Comparison of ENCODE assay signal across 16 mouse cellular contexts in genomic region chr7:143057023-143057422, GRCm38 (mm10). TPM values are rescaled to one million over a fixed set of nuclear protein-coding genes. Genes with fewer than 3 reads are reported as not detected.
DNase-seq lines count a peak whose midpoint lies in the region; ATAC-seq and TF ChIP-seq lines count a peak whose summit lies in the region.
"Had no signal": no experiment of that assay in that cellular context is flagged by ENCODE, and none has a peak within 500 bp of the region (broad histone marks: within the 10 kb centered on the region; RNA-seq: fewer than 3 reads in every experiment).

No protein-coding gene starts in this region.

- peaks cover 82% of the 10 kb centered on the region for H3K79me2 ChIP-seq in macrophage (ENCODE audit: inconsistent target)

- no peak for TF ChIP-seq EP300 in heart, postnatal 0 days (IDR thresholded peaks at IDR 0.05; ENCODE audit: low read depth)

- no peak for ATAC-seq in limb, embryonic 12.5 days (ENCODE audit: insufficient number of reproducible peaks, insufficient read depth, low FRiP score, low TSS enrichment, low read depth)
- no peak for ATAC-seq in heart, postnatal 0 days (ENCODE audit: insufficient read depth, low read depth)
- no peak for ATAC-seq in hindbrain, embryonic 12.5 days (ENCODE audit: low FRiP score)
- ATAC-seq: Patski had no signal

- H3K9ac ChIP-seq in limb, embryonic 12.5 days (replicated peaks): no peak overlapping the region
- 0 out of 2 replicates have a peak overlapping the region, but pooled peaks have one; percentile 5 for H3K9ac ChIP-seq in heart, postnatal 0 days (replicated peaks; ENCODE audit: low read depth, low read length)
- no peak overlapping the region for H3K9ac ChIP-seq in hindbrain, embryonic 12.5 days
- H3K9ac ChIP-seq: midbrain, embryonic 12.5 days had no signal

- no peaks in the 10 kb centered on the region for H3K9me3 ChIP-seq in limb, embryonic 12.5 days
- H3K9me3 ChIP-seq in limb, embryonic 10.5 days (replicated peaks): no peaks in the 10 kb centered on the region
- H3K9me3 ChIP-seq in heart, postnatal 0 days (replicated peaks; ENCODE audit: control insufficient read depth, low read length): no peaks in the 10 kb centered on the region
- H3K9me3 ChIP-seq in hindbrain, embryonic 12.5 days (replicated peaks): no peaks in the 10 kb centered on the region
- H3K9me3 ChIP-seq: hindbrain, embryonic 10.5 days; midbrain, embryonic 12.5 days had no signal

- TF ChIP-seq CTCF in heart, postnatal 0 days (IDR thresholded peaks at IDR 0.05; ENCODE audit: low read depth): no peak

- peaks cover 61% of the 10 kb centered on the region for H3K36me3 ChIP-seq in limb, embryonic 12.5 days
- peaks cover 71% of the 10 kb centered on the region for H3K36me3 ChIP-seq in limb, embryonic 10.5 days
- peaks cover 25% of the 10 kb centered on the region for H3K36me3 ChIP-seq in heart, postnatal 0 days (replicated peaks; ENCODE audit: control insufficient read depth, insufficient read depth, low read length)
- H3K36me3 ChIP-seq in macrophage (ENCODE audit: inconsistent target): no peaks in the 10 kb centered on the region
- peaks cover 8% of the 10 kb centered on the region for H3K36me3 ChIP-seq in hindbrain, embryonic 12.5 days

- peak; percentile 92 for DNase-seq in heart, adult 11 months
- DNase-seq in heart, postnatal 10 days: no peak
- no peak for DNase-seq in limb, embryonic 10.5 days (ENCODE audit: low spot score)
- DNase-seq in heart, postnatal 0 days (ENCODE audit: low spot score): no peak
- DNase-seq in thymus, postnatal 14 days: no peak
- DNase-seq: adrenal gland, postnatal 25 days; B cell, adult 2 months; cerebellum, adult 8-10 months; spleen, adult 18-20 months had no signal

- WGBS in limb, embryonic 12.5 days: 86% methylated on average over 5 of the region's 5 CpGs
- WGBS in limb, embryonic 10.5 days: 88% methylated on average over 5 of the region's 5 CpGs
- WGBS in heart, postnatal 0 days: 59% methylated on average over 5 of the region's 5 CpGs
- 63% methylated on average over 5 of the region's 5 CpGs for WGBS in macrophage (ENCODE audit: missing documents)
- WGBS in hindbrain, embryonic 12.5 days: 94% methylated on average over 5 of the region's 5 CpGs

- peaks cover 54% of the 10 kb centered on the region for H3K4me1 ChIP-seq in limb, embryonic 12.5 days (replicated peaks)
- peaks cover 64% of the 10 kb centered on the region for H3K4me1 ChIP-seq in limb, embryonic 10.5 days
- H3K4me1 ChIP-seq in heart, postnatal 0 days (ENCODE audit: control insufficient read depth, insufficient read depth): peaks cover 62% of the 10 kb centered on the region
- H3K4me1 ChIP-seq in hindbrain, embryonic 12.5 days: peaks cover 44% of the 10 kb centered on the region

- H3K4me3 ChIP-seq in limb, embryonic 12.5 days (replicated peaks): no peak overlapping the region
- H3K4me3 ChIP-seq in limb, embryonic 10.5 days: no peak overlapping the region
- 0 out of 2 replicates have a peak overlapping the region, but pooled peaks have one; percentile 0 for H3K4me3 ChIP-seq in heart, postnatal 0 days (ENCODE audit: low read depth, low read length)
- no peak overlapping the region for H3K4me3 ChIP-seq in macrophage (ENCODE audit: inconsistent target)
- no peak overlapping the region for H3K4me3 ChIP-seq in hindbrain, embryonic 12.5 days
- H3K4me3 ChIP-seq: hindbrain, embryonic 10.5 days; midbrain, embryonic 12.5 days had no signal

- intact Hi-C loops in heart, postnatal 10 days (cut with DNase I): no loop called here

- H3K27me3 ChIP-seq in limb, embryonic 12.5 days: no peaks in the 10 kb centered on the region
- no peaks in the 10 kb centered on the region for H3K27me3 ChIP-seq in limb, embryonic 10.5 days (ENCODE audit: low read depth, poor library complexity, severe bottlenecking)
- H3K27me3 ChIP-seq in heart, postnatal 0 days (ENCODE audit: control insufficient read depth, insufficient read depth, low read length): no peaks in the 10 kb centered on the region
- H3K27me3 ChIP-seq in hindbrain, embryonic 12.5 days: no peaks in the 10 kb centered on the region
- H3K27me3 ChIP-seq: midbrain, embryonic 12.5 days; Patski had no signal

- 0 out of 2 replicates have a peak overlapping the region, but pooled peaks have one; percentile 24 for H3K27ac ChIP-seq in limb, embryonic 12.5 days
- no peak overlapping the region for H3K27ac ChIP-seq in limb, embryonic 10.5 days
- H3K27ac ChIP-seq in heart, postnatal 0 days (ENCODE audit: low read depth): peak overlapping the region; percentile 99
- H3K27ac ChIP-seq in macrophage: peak overlapping the region; percentile 86
- H3K27ac ChIP-seq in hindbrain, embryonic 12.5 days: no peak overlapping the region
- H3K27ac ChIP-seq: midbrain, embryonic 12.5 days had no signal

- H3K4me2 ChIP-seq in limb, embryonic 12.5 days: no peak overlapping the region
- H3K4me2 ChIP-seq in heart, postnatal 0 days (ENCODE audit: low read depth, low read length): peak overlapping the region; percentile 97
- H3K4me2 ChIP-seq in hindbrain, embryonic 12.5 days (replicated peaks): no peak overlapping the region
- H3K4me2 ChIP-seq: midbrain, embryonic 12.5 days had no signal

RNA-seq across cellular contexts. Expression of gene Cd81, which starts 4.5 kb away (rescaled TPM):
- 100 to 1,000 TPM; 630 to 639 TPM for total RNA-seq in heart, postnatal 10 days (2021)
- 331 and 337 TPM in 2 replicates for polyA plus RNA-seq in limb, embryonic 12.5 days (2016; fragmentation: Nextera tagmentation; extraction: Ambion mirVana)
- 267 and 310 TPM in 2 replicates for polyA plus RNA-seq in limb, embryonic 10.5 days (2016; fragmentation: Nextera tagmentation; extraction: Ambion mirVana)
- total RNA-seq in heart, postnatal 0 days (2014; rRNA removed; ENCODE audit: low replicate concordance): 1,221 and 1,316 TPM in 2 replicates
- polyA plus RNA-seq in heart, postnatal 0 days (2015; fragmentation: Nextera tagmentation; extraction: Ambion mirVana): 793 and 811 TPM in 2 replicates
- 100 to 1,000 TPM in 1 of 26 experiments, 10 to 100 TPM in 25; 16.9 to 122 (median 35.5) TPM for total RNA-seq in macrophage (2018; cell fraction: chromatin; rRNA removed)
- 100 to 1,000 TPM; 101 to 168 (median 133) TPM for total RNA-seq in macrophage (2018; cell fraction: cytosol; rRNA removed)
- 100 to 1,000 TPM in 16 of 26 experiments, 10 to 100 TPM in 10; 64.2 to 209 (median 121) TPM for total RNA-seq in macrophage (2018; cell fraction: nucleus; rRNA removed)
- polyA plus RNA-seq in macrophage (2018): 105 to 150 TPM (median 143 TPM) in 3 replicates
- polyA plus RNA-seq in hindbrain, embryonic 12.5 days (2016; fragmentation: Nextera tagmentation; extraction: Ambion mirVana): 251 and 261 TPM in 2 replicates

RNA-seq across cellular contexts. Expression of gene Tssc4, which starts 12.0 kb away (rescaled TPM):
- 10 to 100 TPM; 24.9 to 26.3 TPM for total RNA-seq in heart, postnatal 10 days (2021)
- 116 and 121 TPM in 2 replicates for polyA plus RNA-seq in limb, embryonic 12.5 days (2016; fragmentation: Nextera tagmentation; extraction: Ambion mirVana)
- 145 and 157 TPM in 2 replicates for polyA plus RNA-seq in limb, embryonic 10.5 days (2016; fragmentation: Nextera tagmentation; extraction: Ambion mirVana)
- total RNA-seq in heart, postnatal 0 days (2014; rRNA removed; ENCODE audit: low replicate concordance): 61.9 and 71.7 TPM in 2 replicates
- 33.7 and 34.0 TPM in 2 replicates for polyA plus RNA-seq in heart, postnatal 0 days (2015; fragmentation: Nextera tagmentation; extraction: Ambion mirVana)
- total RNA-seq in macrophage (2018; cell fraction: chromatin; rRNA removed): 10 to 100 TPM in 16 of 26 experiments, 1 to 10 TPM in 10; 3.8 to 29.1 (median 11.1) TPM
- total RNA-seq in macrophage (2018; cell fraction: cytosol; rRNA removed): 10 to 100 TPM in 22 of 26 experiments, 1 to 10 TPM in 4; 6.4 to 19.3 (median 16.0) TPM
- total RNA-seq in macrophage (2018; cell fraction: nucleus; rRNA removed): 10 to 100 TPM in 23 of 26 experiments, 1 to 10 TPM in 3; 5.4 to 31.7 (median 18.3) TPM
- 11.1 to 20.1 TPM (median 14.3 TPM) in 3 replicates for polyA plus RNA-seq in macrophage (2018)
- 83.3 and 88.7 TPM in 2 replicates for polyA plus RNA-seq in hindbrain, embryonic 12.5 days (2016; fragmentation: Nextera tagmentation; extraction: Ambion mirVana)

RNA-seq across cellular contexts. Expression of gene Trpm5, which starts 37.4 kb away (rescaled TPM):
- total RNA-seq in heart, postnatal 10 days (2021): under 1 TPM; 0.43 to 0.62 TPM
- polyA plus RNA-seq in limb, embryonic 12.5 days (2016; fragmentation: Nextera tagmentation; extraction: Ambion mirVana): 6.2 and 8.8 TPM in 2 replicates
- polyA plus RNA-seq in limb, embryonic 10.5 days (2016; fragmentation: Nextera tagmentation; extraction: Ambion mirVana): 0.88 and 1.9 TPM in 2 replicates
- total RNA-seq in heart, postnatal 0 days (2014; rRNA removed; ENCODE audit: low replicate concordance): 0.61 and 2.1 TPM in 2 replicates
- polyA plus RNA-seq in heart, postnatal 0 days (2015; fragmentation: Nextera tagmentation; extraction: Ambion mirVana): 0.70 and 1.6 TPM in 2 replicates
- total RNA-seq in macrophage (2018; cell fraction: chromatin; rRNA removed): under 1 TPM in 1 of 26 experiments, not detected in 25; 0.35 TPM
- total RNA-seq in macrophage (2018; cell fraction: cytosol; rRNA removed): not detected
- total RNA-seq in macrophage (2018; cell fraction: nucleus; rRNA removed): not detected
- polyA plus RNA-seq in macrophage (2018): not detected in 3 replicates
- polyA plus RNA-seq in hindbrain, embryonic 12.5 days (2016; fragmentation: Nextera tagmentation; extraction: Ambion mirVana): 3.1 and 3.4 TPM in 2 replicates
- total RNA-seq: left cerebral cortex, postnatal 25 days had no signal

RNA-seq across cellular contexts. Expression of gene Kcnq1, which starts 49.1 kb away (rescaled TPM):
- 10 to 100 TPM; 40.9 to 42.0 TPM for total RNA-seq in heart, postnatal 10 days (2021)
- polyA plus RNA-seq in limb, embryonic 12.5 days (2016; fragmentation: Nextera tagmentation; extraction: Ambion mirVana): 0.94 and 1.8 TPM in 2 replicates
- polyA plus RNA-seq in limb, embryonic 10.5 days (2016; fragmentation: Nextera tagmentation; extraction: Ambion mirVana): 0.94 and 1.0 TPM in 2 replicates
- 73.3 and 75.9 TPM in 2 replicates for total RNA-seq in heart, postnatal 0 days (2014; rRNA removed; ENCODE audit: low replicate concordance)
- polyA plus RNA-seq in heart, postnatal 0 days (2015; fragmentation: Nextera tagmentation; extraction: Ambion mirVana): 36.4 and 37.2 TPM in 2 replicates
- 1 to 10 TPM in 4 of 26 experiments, under 1 TPM in 7, not detected in 15; 0.31 to 4.2 (median 0.82) TPM for total RNA-seq in macrophage (2018; cell fraction: chromatin; rRNA removed)
- total RNA-seq in macrophage (2018; cell fraction: cytosol; rRNA removed): under 1 TPM in 24 of 26 experiments, not detected in 2; 0.03 to 0.24 (median 0.09) TPM
- 1 to 10 TPM in 1 of 26 experiments, under 1 TPM in 4, not detected in 21; 0.15 to 1.2 (median 0.67) TPM for total RNA-seq in macrophage (2018; cell fraction: nucleus; rRNA removed)
- 0.07 to 0.32 TPM in 2 of 3 replicates, not detected in the other for polyA plus RNA-seq in macrophage (2018)
- 1.0 and 2.0 TPM in 2 replicates for polyA plus RNA-seq in hindbrain, embryonic 12.5 days (2016; fragmentation: Nextera tagmentation; extraction: Ambion mirVana)

RNA-seq across cellular contexts. Expression of gene Tspan32, which starts 52.2 kb away (rescaled TPM):
- 1 to 10 TPM in 1 of 2 experiments, under 1 TPM in 1; 0.81 to 1.2 TPM for total RNA-seq in heart, postnatal 10 days (2021)
- polyA plus RNA-seq in limb, embryonic 12.5 days (2016; fragmentation: Nextera tagmentation; extraction: Ambion mirVana): 2.2 and 2.8 TPM in 2 replicates
- 5.5 TPM in 2 replicates for polyA plus RNA-seq in limb, embryonic 10.5 days (2016; fragmentation: Nextera tagmentation; extraction: Ambion mirVana)
- 0.46 and 0.50 TPM in 2 replicates for total RNA-seq in heart, postnatal 0 days (2014; rRNA removed; ENCODE audit: low replicate concordance)
- 1.1 and 1.7 TPM in 2 replicates for polyA plus RNA-seq in heart, postnatal 0 days (2015; fragmentation: Nextera tagmentation; extraction: Ambion mirVana)
- total RNA-seq in macrophage (2018; cell fraction: chromatin; rRNA removed): 10 to 100 TPM in 22 of 26 experiments, 1 to 10 TPM in 4; 3.4 to 54.6 (median 29.8) TPM
- 10 to 100 TPM; 10.3 to 29.2 (median 21.3) TPM for total RNA-seq in macrophage (2018; cell fraction: cytosol; rRNA removed)
- total RNA-seq in macrophage (2018; cell fraction: nucleus; rRNA removed): 10 to 100 TPM in 24 of 26 experiments, 1 to 10 TPM in 2; 8.3 to 55.5 (median 26.9) TPM
- 12.2 to 22.1 TPM (median 14.6 TPM) in 3 replicates for polyA plus RNA-seq in macrophage (2018)
- 2.2 and 2.8 TPM in 2 replicates for polyA plus RNA-seq in hindbrain, embryonic 12.5 days (2016; fragmentation: Nextera tagmentation; extraction: Ambion mirVana)

Comparison
In these comparisons a context has a peak if more than half of its experiments do, and no peak if none do; other contexts are left out.
1. H3K27ac ChIP-seq: peak in limb, embryonic 12.5 days (single experiment), heart, postnatal 0 days (single experiment) and macrophage (single experiment); none in limb, embryonic 10.5 days (single experiment) and hindbrain, embryonic 12.5 days (single experiment).